Mouse (Mus musculus): ENCODE measurements at regions not wholly inside any gene's neighbourhood (a gene's known extent, or its start where the extent isn't known, plus 50 kb on each side); places are given as distances from the start of the nearest gene placed in this dataset.

- Histone ChIP-seq H3K27me3 (replicated peaks) (no peaks in the 10 kb centered on the region), H3K9me3 (replicated peaks; ENCODE audit: low read length) (no peaks in the 10 kb centered on the region), H3K4me2 (ENCODE audit: insufficient read depth, low read depth, poor library complexity, severe bottlenecking) (no peak overlapping the region), H3K4me3 (replicated peaks in 1 of 3; ENCODE audit: low read depth in 2 of 3, low read length in 2 of 3, poor library complexity in 1 of 3) (no peak overlapping the region), H3K27ac (ENCODE audit: insufficient read depth, low read depth) (no peak overlapping the region), H3K36me3 (replicated peaks in 1 of 2; ENCODE audit: control insufficient read depth in 1 of 2, insufficient read depth in 1 of 2, low read length in 1 of 2) (no peaks in the 10 kb centered on the region), H3K79me2 (replicated peaks; ENCODE audit: control insufficient read depth, extremely low read depth, insufficient read depth, poor library complexity, severe bottlenecking) (no peaks in the 10 kb centered on the region), H3K4me1 (ENCODE audit: control insufficient read depth in 1 of 2, insufficient read depth in 2 of 2) (no peaks in the 10 kb centered on the region), H3K9ac (ENCODE audit: insufficient read depth, low read depth) (no peak overlapping the region)
- TF ChIP-seq SMC3 (IDR thresholded peaks at IDR 0.05; ENCODE audit: low read depth, low read length) (no peak), BHLHE40 (IDR thresholded peaks at IDR 0.05; ENCODE audit: low read depth, low read length) (no peak)
- in situ Hi-C loops (cut with MboI; ENCODE audit: low pct_ligation_motif_present, low pct_unique_long_range_greater_than_20kb, low sequenced_read_pairs), result no loop called here
- no peak for DNase-seq (ENCODE audit: extremely low read depth)
- dilution Hi-C loops (cut with MboI; ENCODE audit: extremely low pct_ligation_motif_present, extremely low pct_unique_long_range_greater_than_20kb, low sequenced_read_pairs), result no loop called here
Measured at GRCm38 (mm10) chr12:67290054-67290453, 67.7 kb upstream of the Mdga2 start.

- Histone ChIP-seq H3K79me2 (replicated peaks; ENCODE audit: control insufficient read depth, extremely low read depth, insufficient read depth, poor library complexity, severe bottlenecking) (no peaks in the 10 kb centered on the region), H3K4me2 (ENCODE audit: insufficient read depth, low read depth, poor library complexity, severe bottlenecking) (no peak overlapping the region), H3K27ac (ENCODE audit: insufficient read depth, low read depth) (no peak overlapping the region), H3K9me3 (replicated peaks; ENCODE audit: low read length) (no peaks in the 10 kb centered on the region), H3K4me3 (replicated peaks in 1 of 3; ENCODE audit: low read depth in 2 of 3, low read length in 2 of 3, poor library complexity in 1 of 3) (no peak overlapping the region), H3K27me3 (replicated peaks) (no peaks in the 10 kb centered on the region), H3K36me3 (replicated peaks in 1 of 2; ENCODE audit: control insufficient read depth in 1 of 2, insufficient read depth in 1 of 2, low read length in 1 of 2) (no peaks in the 10 kb centered on the region), H3K4me1 (ENCODE audit: control insufficient read depth in 1 of 2, insufficient read depth in 2 of 2) (no peaks in the 10 kb centered on the region), H3K9ac (ENCODE audit: insufficient read depth, low read depth) (no peak overlapping the region)
- DNase-seq (ENCODE audit: extremely low read depth), result no peak
- in situ Hi-C loops (cut with MboI; ENCODE audit: low pct_ligation_motif_present, low pct_unique_long_range_greater_than_20kb, low sequenced_read_pairs), result no loop called here
- dilution Hi-C loops (cut with MboI; ENCODE audit: extremely low pct_ligation_motif_present, extremely low pct_unique_long_range_greater_than_20kb, low sequenced_read_pairs), result no loop called here
- TF ChIP-seq MYC (IDR thresholded peaks at IDR 0.05; ENCODE audit: low read depth, low read length) (no peak), HCFC1 (IDR thresholded peaks at IDR 0.05; ENCODE audit: low read depth, low read length) (no peak)
Measured at GRCm38 (mm10) chr12:67272863-67273262, 50.5 kb upstream of the Mdga2 start.

DNA sequence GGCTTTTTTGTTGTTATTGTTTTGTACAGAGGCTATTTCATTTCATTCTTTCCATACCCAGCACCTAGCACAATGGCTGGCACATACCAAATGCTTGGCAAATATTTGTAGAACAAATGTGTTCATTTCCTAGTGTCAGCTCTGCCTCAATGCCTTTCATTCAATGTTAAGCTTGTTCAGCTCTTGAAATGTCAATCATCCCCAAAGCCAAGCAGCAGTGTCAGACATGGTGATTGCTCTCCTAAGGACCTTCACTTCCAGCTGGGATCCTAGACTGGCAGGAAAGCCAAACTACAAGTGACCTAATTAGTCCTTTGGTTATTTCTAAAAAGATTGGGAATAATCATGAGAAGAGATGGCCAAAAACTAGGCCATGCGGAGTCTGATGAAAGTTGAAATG, 50.0 kb upstream of the Mdga2 start:
- no peak for DNase-seq (ENCODE audit: extremely low read depth)

More for the DNA sequence above, 50.0 kb upstream of the Mdga2 start:
- H3K27ac ChIP-seq (ENCODE audit: insufficient read depth, low read depth), result no peak overlapping the region
- dilution Hi-C loops (cut with MboI; ENCODE audit: extremely low pct_ligation_motif_present, extremely low pct_unique_long_range_greater_than_20kb, low sequenced_read_pairs), result no loop called here
- no peaks in the 10 kb centered on the region for H3K36me3 ChIP-seq (replicated peaks in 1 of 2; ENCODE audit: control insufficient read depth in 1 of 2, insufficient read depth in 1 of 2, low read length in 1 of 2)
- H3K27me3 ChIP-seq (replicated peaks), result no peaks in the 10 kb centered on the region
- in situ Hi-C loops (cut with MboI; ENCODE audit: low pct_ligation_motif_present, low pct_unique_long_range_greater_than_20kb, low sequenced_read_pairs), result no loop called here
- no peak overlapping the region for H3K4me2 ChIP-seq (ENCODE audit: insufficient read depth, low read depth, poor library complexity, severe bottlenecking)
- H3K9me3 ChIP-seq (replicated peaks; ENCODE audit: low read length), result no peaks in the 10 kb centered on the region
- no peaks in the 10 kb centered on the region for H3K4me1 ChIP-seq (ENCODE audit: control insufficient read depth in 1 of 2, insufficient read depth in 2 of 2)
- no peaks in the 10 kb centered on the region for H3K79me2 ChIP-seq (replicated peaks; ENCODE audit: control insufficient read depth, extremely low read depth, insufficient read depth, poor library complexity, severe bottlenecking)
- H3K9ac ChIP-seq (ENCODE audit: insufficient read depth, low read depth), result no peak overlapping the region
- no peak overlapping the region for H3K4me3 ChIP-seq (replicated peaks in 1 of 3; ENCODE audit: low read depth in 2 of 3, low read length in 2 of 3, poor library complexity in 1 of 3)
- TF ChIP-seq TCF12 (IDR thresholded peaks at IDR 0.05; ENCODE audit: low read depth, low read length) (no peak), E2F4 (IDR thresholded peaks at IDR 0.05; ENCODE audit: insufficient replicate concordance, low read depth, low read length) (no peak), CTCF (conservative IDR thresholded peaks at IDR 0.05 in 1 of 2, IDR thresholded peaks at IDR 0.05 in 1 of 2; ENCODE audit: low read depth in 2 of 2, low read length in 2 of 2) (no peak), ZKSCAN1 (IDR thresholded peaks at IDR 0.05; ENCODE audit: borderline replicate concordance, low read depth, low read length) (no peak), MXI1 (IDR thresholded peaks at IDR 0.05; ENCODE audit: low read depth, low read length) (no peak), MAZ (IDR thresholded peaks at IDR 0.05; ENCODE audit: low read depth, low read length) (no peak), MAX (IDR thresholded peaks at IDR 0.05; ENCODE audit: low read length) (no peak), MAFK (IDR thresholded peaks at IDR 0.05; ENCODE audit: insufficient replicate concordance, low read length) (no peak), HCFC1 (IDR thresholded peaks at IDR 0.05; ENCODE audit: low read depth, low read length) (no peak), RCOR1 (conservative IDR thresholded peaks at IDR 0.05; ENCODE audit: low read depth, low read length) (no peak), ZNF384 (IDR thresholded peaks at IDR 0.05; ENCODE audit: low read depth, low read length) (no peak), ZMIZ1 (IDR thresholded peaks at IDR 0.05; ENCODE audit: low read depth, low read length) (no peak)

Measured in CH12.LX (cell line).